Mouse (Mus musculus): Measurements from ENCODE around the gene Cabp4.

Cabp4 gene

GRCm38 (mm10) chr19:4102049-4102448 is 41.8 kb downstream of the Cabp4 start:
- no peak for DNase-seq (ENCODE audit: low read depth, low spot score)

DNA sequence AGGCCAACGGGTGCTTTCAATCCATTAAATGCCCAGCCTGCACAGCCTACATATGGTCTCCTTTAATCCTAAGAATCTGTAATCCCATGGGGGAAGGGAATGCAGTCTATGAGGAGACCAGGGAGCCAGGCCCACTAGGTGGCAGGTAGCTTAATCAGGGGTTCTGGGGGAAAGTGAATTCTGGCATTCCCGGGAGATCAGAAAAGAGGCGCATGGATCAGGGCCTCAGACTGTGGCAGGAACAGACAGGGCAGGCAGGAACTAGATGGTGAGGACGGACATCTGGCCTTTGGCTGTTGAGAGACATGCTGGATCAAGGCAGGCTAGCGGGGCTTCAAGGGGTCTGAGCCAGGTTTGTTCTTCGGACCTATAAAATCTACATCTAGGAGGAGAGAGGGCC is 42.4 kb downstream of the Cabp4 start:
- no peak for DNase-seq (ENCODE audit: low read depth, low spot score)

GRCm38 (mm10) chr19:4100718-4101261 is 43.0 kb downstream of the Cabp4 start:
- DNase-seq (ENCODE audit: low read depth, low spot score) = no peak

DNA sequence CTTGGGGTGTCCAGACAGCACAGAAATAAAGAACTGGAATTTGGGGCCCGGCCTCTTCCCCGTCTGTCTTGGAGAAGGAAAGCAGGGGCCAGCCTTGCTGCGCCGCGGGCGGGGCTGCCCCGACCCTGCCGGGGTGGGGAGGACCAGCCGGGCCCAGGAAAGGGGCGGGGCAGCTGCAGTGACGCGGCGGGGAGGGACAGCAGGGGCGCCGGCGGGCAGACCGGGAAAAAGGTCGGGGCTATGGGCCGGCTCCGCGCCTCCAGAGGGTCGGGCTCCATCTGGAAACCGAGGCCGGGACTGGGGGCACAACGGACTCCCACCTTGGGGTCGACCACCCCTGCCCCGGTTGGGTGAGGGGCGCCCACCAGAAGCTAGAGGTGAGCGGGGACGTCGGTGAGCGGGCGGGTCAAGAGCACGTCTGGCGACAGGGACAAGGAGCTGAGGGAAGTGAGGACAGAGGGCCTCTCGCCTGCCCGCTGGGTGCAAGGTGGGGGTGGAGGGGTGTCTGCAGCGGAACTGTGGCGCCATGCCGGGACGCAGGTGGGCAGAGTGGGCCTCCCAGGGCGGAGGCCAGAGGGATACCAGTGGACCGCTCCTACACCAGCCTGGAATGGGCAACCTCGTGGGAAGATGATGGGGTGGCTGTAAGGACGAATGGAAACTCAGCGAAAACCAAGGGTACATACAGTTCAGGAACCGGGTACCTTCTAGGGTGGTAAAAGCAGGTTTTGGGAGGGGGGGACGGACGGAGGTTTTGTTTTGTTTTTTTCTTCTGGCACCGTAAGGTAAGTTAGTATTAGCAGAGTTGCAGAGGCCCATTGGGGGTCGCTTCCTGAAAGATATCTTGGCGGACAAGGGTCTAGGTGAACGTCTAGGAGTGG is 43.8 kb downstream of the Cabp4 start, which contains the start of gene Pitpnm1:
Gene Pitpnm1, plus strand, starts transcription at position 162 of the 881 bp plus-strand sequence.
- DNase-seq (ENCODE audit: low read depth, low spot score) = no peak

GRCm38 (mm10) chr19:4099056-4099455 is 44.8 kb downstream of the Cabp4 start:
- peak; percentile 89 for DNase-seq (ENCODE audit: low read depth, low spot score)

- no peak for DNase-seq (ENCODE audit: low read depth, low spot score)
Observed at GRCm38 (mm10) chr19:4098426-4098825, 45.4 kb downstream of the Cabp4 start.

- DNase-seq (ENCODE audit: low read depth, low spot score) = peak; percentile 59
Observed at GRCm38 (mm10) chr19:4097441-4097825, 46.4 kb downstream of the Cabp4 start.

- DNase-seq (ENCODE audit: low read depth, low spot score) = peak; percentile 99
Observed at GRCm38 (mm10) chr19:4096642-4097440, 47.0 kb downstream of the Cabp4 start, which contains the start of gene Cdk2ap2. TSS of gene Cdk2ap2 (plus strand) at chr19:4097182.

DNA sequence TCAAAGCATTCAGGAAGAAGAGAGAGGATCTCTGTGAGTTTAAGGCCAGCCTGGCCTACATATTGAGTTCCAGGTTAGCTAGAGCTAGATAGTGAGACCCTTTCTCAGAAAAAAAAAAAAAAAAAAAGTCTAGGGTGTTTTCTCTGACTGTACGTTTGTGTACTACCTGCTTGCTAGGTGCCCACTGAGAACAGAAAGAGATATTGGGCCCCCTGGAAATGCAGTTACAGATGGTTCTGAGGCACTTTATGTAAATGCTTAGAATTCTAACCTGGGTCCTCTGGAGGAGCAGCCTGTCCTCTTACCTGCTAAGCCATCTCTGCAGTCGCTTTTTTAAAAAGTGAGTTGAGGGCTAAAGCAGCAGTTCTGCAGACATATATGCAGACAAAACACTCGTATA is 48.0 kb downstream of the Cabp4 start:
- DNase-seq (ENCODE audit: low read depth, low spot score) = no peak

DNA sequence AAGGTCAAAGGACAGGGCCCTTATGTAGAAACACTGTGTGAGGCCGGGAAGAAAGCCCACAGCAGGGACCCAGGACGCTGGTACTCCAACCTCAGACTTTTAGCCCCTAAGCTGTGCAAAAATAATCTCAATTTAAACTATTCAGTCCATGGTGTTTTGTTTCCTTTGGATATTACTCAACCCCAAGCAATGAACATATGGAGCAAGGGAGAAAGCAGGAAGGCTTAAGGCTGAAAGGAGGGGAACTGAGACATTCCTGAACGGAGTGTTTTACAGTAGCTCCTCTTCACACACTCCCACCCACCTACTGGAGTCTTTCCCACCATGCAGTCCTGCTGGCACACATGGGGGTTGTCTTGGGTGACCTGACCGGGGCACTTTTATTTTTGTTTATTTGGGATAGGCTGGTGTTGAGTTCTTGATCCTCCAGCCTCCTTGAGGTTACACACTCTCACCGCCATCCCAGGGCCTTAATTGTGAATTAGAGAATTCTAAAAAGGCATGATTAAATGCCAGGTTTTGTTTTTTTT is 49.0 kb downstream of the Cabp4 start:
- no peak for DNase-seq (ENCODE audit: low read depth, low spot score)

DNA sequence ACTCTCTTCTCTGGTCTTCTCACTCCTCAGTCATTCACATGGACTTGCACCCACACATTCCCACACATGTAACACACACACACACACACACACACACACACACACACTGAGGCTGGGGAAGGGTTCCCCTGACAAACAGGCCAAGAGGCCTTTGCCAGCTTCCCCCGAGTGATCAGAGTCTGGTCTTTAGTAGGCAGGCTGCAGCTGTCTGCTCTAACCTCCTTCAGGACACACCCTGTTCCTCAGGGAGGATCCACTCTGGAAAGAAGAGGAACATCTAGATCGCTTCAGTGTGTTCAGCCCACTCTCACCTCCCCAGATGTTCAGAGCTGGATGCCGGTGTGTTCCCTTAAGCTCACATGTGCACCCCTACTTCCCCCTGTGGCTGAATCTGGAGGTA is 49.5 kb downstream of the Cabp4 start:
- no peak for DNase-seq (ENCODE audit: low read depth, low spot score)

GRCm38 (mm10) chr19:4093772-4094171 is 50.1 kb downstream of the Cabp4 start:
- DNase-seq (ENCODE audit: low read depth, low spot score) = no peak

- no peak for DNase-seq (ENCODE audit: low read depth, low spot score)
Observed at GRCm38 (mm10) chr19:4092750-4093149, 51.1 kb downstream of the Cabp4 start.

DNA sequence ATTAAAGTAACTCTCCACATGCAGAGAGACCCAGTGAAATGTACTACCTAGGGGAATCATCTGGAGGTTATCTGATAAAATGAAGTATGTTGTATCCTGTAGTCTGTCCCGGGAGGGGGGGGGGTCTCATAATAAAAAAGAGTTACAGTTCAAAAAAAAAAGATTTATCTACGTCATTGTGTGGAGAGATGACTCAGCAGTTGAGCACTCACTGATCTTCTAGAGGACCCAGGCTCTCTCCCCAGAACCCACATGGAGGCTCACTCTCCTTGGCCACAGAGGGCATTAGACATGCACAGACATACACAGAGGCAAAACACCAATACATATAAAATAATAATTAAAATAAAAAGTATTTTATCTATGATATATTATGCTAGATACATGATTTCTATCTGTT is 52.5 kb downstream of the Cabp4 start:
- DNase-seq (ENCODE audit: low read depth, low spot score) = no peak

- no peak for DNase-seq (ENCODE audit: low read depth, low spot score)
Observed at GRCm38 (mm10) chr19:4090446-4090845, 53.4 kb downstream of the Cabp4 start.

- no peak for DNase-seq (ENCODE audit: low read depth, low spot score)
Observed at GRCm38 (mm10) chr19:4089128-4089527, 54.7 kb downstream of the Cabp4 start.

- DNase-seq (ENCODE audit: low read depth, low spot score) = no peak
Observed at GRCm38 (mm10) chr19:4088146-4088545, 55.7 kb downstream of the Cabp4 start.

GRCm38 (mm10) chr19:4087090-4087489 is 56.7 kb downstream of the Cabp4 start:
- no peak for DNase-seq (ENCODE audit: low read depth, low spot score)

GRCm38 (mm10) chr19:4086156-4086555 is 57.7 kb downstream of the Cabp4 start:
- DNase-seq (ENCODE audit: low read depth, low spot score) = no peak

Data from forelimb bud, embryonic 11.5 days (tissue).